ENCODE assay signal across 9 mouse cellular contexts in genomic region chr10:100127837-100128743, GRCm38 (mm10).
DNase-seq lines count a peak whose midpoint lies in the region; ATAC-seq and TF ChIP-seq lines count a peak whose summit lies in the region.
"Had no signal": no experiment of that assay in that cellular context is flagged by ENCODE, and none has a peak within 500 bp of the region (broad histone marks: within the 10 kb centered on the region; RNA-seq: fewer than 3 reads in every experiment).

No protein-coding gene starts in this region.

- 56% methylated on average over 23 of the region's 23 CpGs for WGBS in embryonic facial prominence, embryonic 10.5 days
- 21% methylated on average over 23 of the region's 23 CpGs for WGBS in hindbrain, embryonic 16.5 days
- WGBS in midbrain, embryonic 16.5 days: 27% methylated on average over 23 of the region's 23 CpGs
- 73% methylated on average over 23 of the region's 23 CpGs for WGBS in intestine, postnatal 0 days

- peak; percentile 88 for ATAC-seq in hindbrain, embryonic 16.5 days
- ATAC-seq in midbrain, embryonic 16.5 days: peak; percentile 92
- no peak for ATAC-seq in intestine, postnatal 0 days

- peak overlapping the region; percentile 44 for H3K4me2 ChIP-seq in hindbrain, embryonic 16.5 days (ENCODE audit: low read length)
- peak overlapping the region; percentile 36 for H3K4me2 ChIP-seq in midbrain, embryonic 16.5 days (ENCODE audit: low read length)
- H3K4me2 ChIP-seq in intestine, postnatal 0 days (replicated peaks; ENCODE audit: low read depth): no peak overlapping the region
- H3K4me2 ChIP-seq: liver, embryonic 15.5 days had no signal

- peaks cover 5% of the 10 kb centered on the region; the same call in 1 of the 2 replicates for H3K4me1 ChIP-seq in embryonic facial prominence, embryonic 10.5 days
- no peaks in the 10 kb centered on the region for H3K4me1 ChIP-seq in hindbrain, embryonic 16.5 days (ENCODE audit: control insufficient read depth, insufficient read depth, low read depth, low read length)
- H3K4me1 ChIP-seq in midbrain, embryonic 16.5 days (ENCODE audit: control insufficient read depth, insufficient read depth, low read length): 0 out of 2 replicates have a peak, but pooled peaks cover 4% of the 10 kb centered on the region
- no peaks in the 10 kb centered on the region for H3K4me1 ChIP-seq in intestine, postnatal 0 days (replicated peaks; ENCODE audit: control insufficient read depth, insufficient read depth, low read length)
- H3K4me1 ChIP-seq: liver, embryonic 15.5 days had no signal

- TF ChIP-seq CTCF in intestine, postnatal 0 days (IDR thresholded peaks at IDR 0.05; ENCODE audit: low read depth): no peak

- peak; percentile 5 for DNase-seq in ZHBTc4 (ENCODE audit: low read depth, low spot score)
- peak; percentile 43 for DNase-seq in embryonic facial prominence, embryonic 10.5 days (ENCODE audit: low spot score)
- DNase-seq in urinary bladder, adult 18-20 months (ENCODE audit: low spot score in 2 of 2): no peak
- no peak for DNase-seq in gastrocnemius, postnatal 14 days

- H3K9ac ChIP-seq in hindbrain, embryonic 16.5 days (ENCODE audit: low read depth, low read length): peak overlapping the region; percentile 23; the same call in 1 of the 2 replicates
- no peak overlapping the region for H3K9ac ChIP-seq in midbrain, embryonic 16.5 days (ENCODE audit: low read depth, low read length)
- H3K9ac ChIP-seq in intestine, postnatal 0 days (ENCODE audit: low read depth, low read length): no peak overlapping the region
- H3K9ac ChIP-seq: liver, embryonic 15.5 days had no signal

- intact Hi-C loops in gastrocnemius, postnatal 14 days (cut with DNase I; ENCODE audit: low total_unique reads): no loop called here

- H3K9me3 ChIP-seq in embryonic facial prominence, embryonic 10.5 days: no peaks in the 10 kb centered on the region
- no peaks in the 10 kb centered on the region for H3K9me3 ChIP-seq in hindbrain, embryonic 16.5 days (ENCODE audit: control insufficient read depth, low read length)
- H3K9me3 ChIP-seq in midbrain, embryonic 16.5 days (replicated peaks; ENCODE audit: control insufficient read depth, low read length, poor library complexity, severe bottlenecking): no peaks in the 10 kb centered on the region
- H3K9me3 ChIP-seq in intestine, postnatal 0 days (ENCODE audit: control insufficient read depth): no peaks in the 10 kb centered on the region
- H3K9me3 ChIP-seq: liver, embryonic 15.5 days had no signal

- H3K4me3 ChIP-seq in embryonic facial prominence, embryonic 10.5 days: no peak overlapping the region
- peak overlapping the region; percentile 16 for H3K4me3 ChIP-seq in hindbrain, embryonic 16.5 days (ENCODE audit: low read length)
- H3K4me3 ChIP-seq in midbrain, embryonic 16.5 days (ENCODE audit: low read depth, low read length): no peak overlapping the region
- no peak overlapping the region for H3K4me3 ChIP-seq in intestine, postnatal 0 days (ENCODE audit: low read depth, low read length)
- H3K4me3 ChIP-seq: erythroblast, embryonic 14.5 days; liver, embryonic 15.5 days had no signal

- H3K27ac ChIP-seq in embryonic facial prominence, embryonic 10.5 days (replicated peaks): peak overlapping the region; percentile 59
- no peak overlapping the region for H3K27ac ChIP-seq in hindbrain, embryonic 16.5 days (ENCODE audit: low read depth, low read length)
- H3K27ac ChIP-seq in midbrain, embryonic 16.5 days (ENCODE audit: low read length): peak overlapping the region; percentile 2; the same call in 1 of the 2 replicates
- no peak overlapping the region for H3K27ac ChIP-seq in intestine, postnatal 0 days (ENCODE audit: low read depth, low read length)
- H3K27ac ChIP-seq: liver, embryonic 15.5 days had no signal

- no peaks in the 10 kb centered on the region for H3K36me3 ChIP-seq in embryonic facial prominence, embryonic 10.5 days (replicated peaks)
- no peaks in the 10 kb centered on the region for H3K36me3 ChIP-seq in hindbrain, embryonic 16.5 days (ENCODE audit: control insufficient read depth, insufficient read depth, low read length)
- H3K36me3 ChIP-seq in midbrain, embryonic 16.5 days (ENCODE audit: control insufficient read depth, insufficient read depth, low read length): no peaks in the 10 kb centered on the region
- no peaks in the 10 kb centered on the region for H3K36me3 ChIP-seq in intestine, postnatal 0 days (ENCODE audit: control insufficient read depth, insufficient read depth)
- H3K36me3 ChIP-seq: liver, embryonic 15.5 days had no signal

- H3K27me3 ChIP-seq in embryonic facial prominence, embryonic 10.5 days (replicated peaks; ENCODE audit: low read depth, poor library complexity, severe bottlenecking): no peaks in the 10 kb centered on the region
- no peaks in the 10 kb centered on the region for H3K27me3 ChIP-seq in hindbrain, embryonic 16.5 days (replicated peaks; ENCODE audit: control insufficient read depth, insufficient read depth, low read length)
- H3K27me3 ChIP-seq in midbrain, embryonic 16.5 days (ENCODE audit: control insufficient read depth, insufficient read depth, low read depth, low read length): no peaks in the 10 kb centered on the region
- no peaks in the 10 kb centered on the region for H3K27me3 ChIP-seq in intestine, postnatal 0 days (replicated peaks; ENCODE audit: control insufficient read depth, insufficient read depth, low read length)
- H3K27me3 ChIP-seq: liver, embryonic 15.5 days had no signal

Comparison
In these comparisons a context has a peak if more than half of its experiments do, and no peak if none do; other contexts are left out.
1. DNase-seq: peak in ZHBTc4 (single experiment) and embryonic facial prominence, embryonic 10.5 days (single experiment); none in urinary bladder, adult 18-20 months (0 of 2) and gastrocnemius, postnatal 14 days (single experiment).
2. H3K27ac ChIP-seq: peak in embryonic facial prominence, embryonic 10.5 days (single experiment) and midbrain, embryonic 16.5 days (single experiment); none in hindbrain, embryonic 16.5 days (single experiment) and intestine, postnatal 0 days (single experiment).